23 mouse cellular contexts compared by ENCODE assay signal in genomic region chr9:25590740-25591139, GRCm38 (mm10).
DNase-seq lines count a peak whose midpoint lies in the region; ATAC-seq and TF ChIP-seq lines count a peak whose summit lies in the region.
"Had no signal": no experiment of that assay in that cellular context is flagged by ENCODE, and none has a peak within 500 bp of the region (broad histone marks: within the 10 kb centered on the region; RNA-seq: fewer than 3 reads in every experiment).

No protein-coding gene starts in this region.

- no peaks in the 10 kb centered on the region for H3K9me3 ChIP-seq in kidney, postnatal 0 days (replicated peaks; ENCODE audit: low read length)
- no peaks in the 10 kb centered on the region for H3K9me3 ChIP-seq in kidney, embryonic 15.5 days (replicated peaks)
- H3K9me3 ChIP-seq in intestine, embryonic 16.5 days (ENCODE audit: control insufficient read depth, low read length) = no peaks in the 10 kb centered on the region
- H3K9me3 ChIP-seq in stomach, postnatal 0 days (ENCODE audit: control insufficient read depth, low read length) = no peaks in the 10 kb centered on the region
- no peaks in the 10 kb centered on the region for H3K9me3 ChIP-seq in kidney, embryonic 16.5 days (ENCODE audit: low read length)
- H3K9me3 ChIP-seq: forebrain, embryonic 13.5 days; heart, embryonic 10.5 days; hindbrain, embryonic 12.5 days; liver, embryonic 13.5 days; neural tube, embryonic 12.5 days had no signal

- H3K27ac ChIP-seq in kidney, postnatal 0 days = no peak overlapping the region
- no peak overlapping the region for H3K27ac ChIP-seq in kidney, embryonic 15.5 days
- H3K27ac ChIP-seq in intestine, embryonic 16.5 days (ENCODE audit: low read length) = no peak overlapping the region
- H3K27ac ChIP-seq in stomach, postnatal 0 days (replicated peaks) = no peak overlapping the region
- no peak overlapping the region for H3K27ac ChIP-seq in kidney, embryonic 16.5 days (ENCODE audit: low read length)
- H3K27ac ChIP-seq: forebrain, embryonic 13.5 days; hindbrain, embryonic 12.5 days; layer of hippocampus, adult 2 months; liver, embryonic 13.5 days; neural tube, embryonic 12.5 days had no signal

- no peaks in the 10 kb centered on the region for H3K27me3 ChIP-seq in kidney, postnatal 0 days (ENCODE audit: insufficient read depth, low read length)
- no peaks in the 10 kb centered on the region for H3K27me3 ChIP-seq in kidney, embryonic 15.5 days
- H3K27me3 ChIP-seq in intestine, embryonic 16.5 days (replicated peaks; ENCODE audit: control insufficient read depth, insufficient read depth, low read length) = no peaks in the 10 kb centered on the region
- no peaks in the 10 kb centered on the region for H3K27me3 ChIP-seq in stomach, postnatal 0 days (ENCODE audit: control insufficient read depth, insufficient read depth, low read length)
- H3K27me3 ChIP-seq in kidney, embryonic 16.5 days (ENCODE audit: insufficient read depth, low read length) = no peaks in the 10 kb centered on the region
- H3K27me3 ChIP-seq: forebrain, embryonic 13.5 days; hindbrain, embryonic 12.5 days; liver, embryonic 13.5 days; neural tube, embryonic 12.5 days had no signal

- no peak for TF ChIP-seq EP300 in stomach, postnatal 0 days (optimal IDR thresholded peaks at IDR 0.05)

- TF ChIP-seq CTCF in kidney, postnatal 0 days (IDR thresholded peaks at IDR 0.05; ENCODE audit: low read depth) = no peak
- no peak for TF ChIP-seq CTCF in stomach, postnatal 0 days (IDR thresholded peaks at IDR 0.05; ENCODE audit: low read depth)

- no peaks in the 10 kb centered on the region for H3K4me1 ChIP-seq in kidney, postnatal 0 days (replicated peaks; ENCODE audit: insufficient read depth, low read length)
- H3K4me1 ChIP-seq in kidney, embryonic 15.5 days = peaks cover 11% of the 10 kb centered on the region
- H3K4me1 ChIP-seq in intestine, embryonic 16.5 days (ENCODE audit: control insufficient read depth, insufficient read depth, low read length) = peaks cover 6% of the 10 kb centered on the region; the same call in 1 of the 2 replicates
- no peaks in the 10 kb centered on the region for H3K4me1 ChIP-seq in stomach, postnatal 0 days (replicated peaks; ENCODE audit: control insufficient read depth, insufficient read depth)
- H3K4me1 ChIP-seq in kidney, embryonic 16.5 days (ENCODE audit: insufficient read depth, low read length) = peaks cover 8% of the 10 kb centered on the region

- no peak overlapping the region for H3K9ac ChIP-seq in kidney, postnatal 0 days (ENCODE audit: low read depth, low read length)
- H3K9ac ChIP-seq in kidney, embryonic 15.5 days = no peak overlapping the region
- no peak overlapping the region for H3K9ac ChIP-seq in intestine, embryonic 16.5 days (ENCODE audit: low read depth, low read length)
- no peak overlapping the region for H3K9ac ChIP-seq in stomach, postnatal 0 days (ENCODE audit: low read length)
- H3K9ac ChIP-seq in kidney, embryonic 16.5 days (replicated peaks; ENCODE audit: low read length) = no peak overlapping the region
- H3K9ac ChIP-seq: forebrain, embryonic 13.5 days; hindbrain, embryonic 12.5 days; liver, embryonic 13.5 days; neural tube, embryonic 12.5 days had no signal

- no peak for ATAC-seq in kidney, postnatal 0 days (replicated peaks; ENCODE audit: low FRiP score, low read depth)
- ATAC-seq in kidney, embryonic 15.5 days (replicated peaks; ENCODE audit: low FRiP score) = no peak
- peak; percentile 52; the same call in 1 of the 2 replicates for ATAC-seq in intestine, embryonic 16.5 days
- ATAC-seq in stomach, postnatal 0 days (ENCODE audit: low FRiP score, low TSS enrichment) = peak; percentile 74
- ATAC-seq in kidney, embryonic 16.5 days (ENCODE audit: low FRiP score, low TSS enrichment) = no peak
- ATAC-seq: lung, postnatal 0 days had no signal

- no peaks in the 10 kb centered on the region for H3K36me3 ChIP-seq in kidney, postnatal 0 days (ENCODE audit: insufficient read depth, low read length)
- H3K36me3 ChIP-seq in kidney, embryonic 15.5 days = no peaks in the 10 kb centered on the region
- H3K36me3 ChIP-seq in intestine, embryonic 16.5 days (ENCODE audit: control insufficient read depth, insufficient read depth, low read length) = no peaks in the 10 kb centered on the region
- H3K36me3 ChIP-seq in stomach, postnatal 0 days (ENCODE audit: control insufficient read depth, insufficient read depth, low read length) = 0 out of 2 replicates have a peak, but pooled peaks cover under 1% of the 10 kb centered on the region
- no peaks in the 10 kb centered on the region for H3K36me3 ChIP-seq in kidney, embryonic 16.5 days (ENCODE audit: insufficient read depth, low read length)
- H3K36me3 ChIP-seq: hindbrain, embryonic 12.5 days; liver, embryonic 13.5 days; neural tube, embryonic 12.5 days had no signal

- peak; percentile 2 for DNase-seq in kidney, postnatal 0 days (ENCODE audit: low spot score)
- peak; percentile 46 for DNase-seq in Muller cell, postnatal 12 days (ENCODE audit: inconsistent ontology term)
- peak; percentile 43 for DNase-seq in stomach, postnatal 0 days (ENCODE audit: low spot score)
- no peak for DNase-seq in left cerebral cortex, adult 9 months (ENCODE audit: low spot score in 2 of 2)
- DNase-seq: cerebellum, adult 9-10 months; gastrocnemius, postnatal 14 days; heart, postnatal 10 days; kidney, adult 11 months; kidney, postnatal 14 days; layer of hippocampus, postnatal 36 days; liver, embryonic 13.5 days; right cerebral cortex, postnatal 4 days; thymus, postnatal 4 days had no signal

- no peak overlapping the region for H3K4me3 ChIP-seq in kidney, postnatal 0 days (replicated peaks; ENCODE audit: low read depth, low read length)
- H3K4me3 ChIP-seq in kidney, embryonic 15.5 days (replicated peaks) = no peak overlapping the region
- no peak overlapping the region for H3K4me3 ChIP-seq in intestine, embryonic 16.5 days (ENCODE audit: low read length)
- H3K4me3 ChIP-seq in stomach, postnatal 0 days (ENCODE audit: low read depth, low read length) = no peak overlapping the region
- H3K4me3 ChIP-seq in kidney, embryonic 16.5 days (ENCODE audit: low read length) = no peak overlapping the region
- H3K4me3 ChIP-seq: forebrain, embryonic 13.5 days; heart, embryonic 10.5 days; hindbrain, embryonic 12.5 days; layer of hippocampus, adult 2 months; liver, embryonic 13.5 days; neural tube, embryonic 12.5 days had no signal

- WGBS in kidney, postnatal 0 days = 47% methylated on average over 4 of the region's 4 CpGs
- 43% methylated on average over 4 of the region's 4 CpGs for WGBS in kidney, embryonic 15.5 days
- 29% methylated on average over 4 of the region's 4 CpGs for WGBS in intestine, embryonic 16.5 days
- WGBS in stomach, postnatal 0 days = 26% methylated on average over 4 of the region's 4 CpGs
- 47% methylated on average over 4 of the region's 4 CpGs for WGBS in kidney, embryonic 16.5 days

- no peak overlapping the region for H3K4me2 ChIP-seq in kidney, postnatal 0 days (ENCODE audit: low read length)
- H3K4me2 ChIP-seq in kidney, embryonic 15.5 days = no peak overlapping the region
- H3K4me2 ChIP-seq in intestine, embryonic 16.5 days (ENCODE audit: low read depth, low read length) = no peak overlapping the region
- H3K4me2 ChIP-seq in stomach, postnatal 0 days (replicated peaks; ENCODE audit: low read depth) = no peak overlapping the region
- H3K4me2 ChIP-seq in kidney, embryonic 16.5 days (replicated peaks; ENCODE audit: low read depth, low read length) = no peak overlapping the region
- H3K4me2 ChIP-seq: forebrain, embryonic 13.5 days; hindbrain, embryonic 12.5 days; liver, embryonic 13.5 days; midbrain, embryonic 11.5 days; neural tube, embryonic 12.5 days had no signal

Comparison
In these comparisons a context has a peak if more than half of its experiments do, and no peak if none do; other contexts are left out.
1. ATAC-seq: peak in intestine, embryonic 16.5 days (single experiment) and stomach, postnatal 0 days (single experiment); none in kidney, postnatal 0 days (single experiment), kidney, embryonic 15.5 days (single experiment) and kidney, embryonic 16.5 days (single experiment).
2. DNase-seq: peak in kidney, postnatal 0 days (single experiment), Muller cell, postnatal 12 days (single experiment) and stomach, postnatal 0 days (single experiment); none in left cerebral cortex, adult 9 months (0 of 2).